Mouse (Mus musculus) bone marrow, adult 2 months (tissue): ENCODE results near the gene Sbno2.

Experiments
- CTCF ChIP-seq: fragments of 200-500 bp; IDR thresholded peaks from 2 replicates; pipeline ENCODE4 v1.5.1; 2011; ENCODE audit warnings: low read length, control low read depth; ENCODE audit not compliant: control insufficient read depth, insufficient read depth
- POLR2A ChIP-seq: fragments of 200-500 bp; IDR thresholded peaks from 2 replicates; pipeline ENCODE4 v1.6.1; 2011; ENCODE audit warnings: low read depth, mild to moderate bottlenecking, control low read depth, low read length, borderline replicate concordance; ENCODE audit not compliant: control insufficient read depth

- TF ChIP-seq CTCF, result no peak
- no peak for TF ChIP-seq POLR2A
These were observed 10.7 kb downstream of the Sbno2 start for GRCm38 (mm10) chr10:80094684-80095083.
